Mouse (Mus musculus) small intestine, adult 2 months (tissue): ENCODE results near the gene 9630041A04Rik. TPM values are rescaled to one million over a fixed set of nuclear protein-coding genes. Genes with fewer than 3 reads are reported as not detected.

Experiments
- H3K27ac ChIP-seq: fragments of 200-500 bp; 2 replicates; pipeline ENCODE4 v1.5.1; 2012; ENCODE audit warnings: low read depth, low read length, control low read depth, inconsistent platforms; ENCODE audit not compliant: insufficient read depth
- H3K27me3 ChIP-seq: fragments of 200-500 bp; 2 replicates; pipeline ENCODE4 v1.6.1; 2012; ENCODE audit warnings: mild to moderate bottlenecking, moderate library complexity, low read length, inconsistent platforms; ENCODE audit not compliant: control insufficient read depth, insufficient read depth
- H3K36me3 ChIP-seq: fragments of 200-500 bp; 2 replicates; pipeline ENCODE4 v1.6.1; 2012; ENCODE audit warnings: mild to moderate bottlenecking, low read length, control low read depth, inconsistent platforms; ENCODE audit not compliant: control insufficient read depth, insufficient read depth
- H3K4me1 ChIP-seq: fragments of 200-500 bp; 2 replicates; pipeline ENCODE4 v1.6.1; 2012; ENCODE audit warnings: low read length, inconsistent platforms, mixed read lengths; ENCODE audit not compliant: control insufficient read depth, insufficient read depth, insufficient read length
- H3K4me3 ChIP-seq: fragments of 200-500 bp; 2 replicates; pipeline ENCODE4 v1.5.1; 2012; ENCODE audit warnings: low read depth, mild to moderate bottlenecking, control low read depth, inconsistent platforms, low read length, moderate library complexity
- CTCF ChIP-seq: fragments of 200-500 bp; IDR thresholded peaks from 2 replicates; pipeline ENCODE4 v1.5.1; 2012; ENCODE audit warnings: low read depth, mild to moderate bottlenecking, control low read depth, inconsistent platforms, low read length, moderate library complexity, mixed read lengths; ENCODE audit not compliant: insufficient replicate concordance, insufficient read length; ENCODE audit errors: extremely low read depth
- POLR2A ChIP-seq: fragments of 200-500 bp; IDR thresholded peaks from 2 replicates; pipeline ENCODE4 v1.6.1; 2012; ENCODE audit warnings: low read depth, mild to moderate bottlenecking, control low read depth, inconsistent platforms, low read length, moderate library complexity
- WGBS: fragments of 180-500 bp; shearing (Covaris S2); methylation state at CpG from one replicate; pipeline ENCODE4 v1.1.7; 2018; 5-methylcytosine and 5-hydroxymethylcytosine counted together
- polyA plus RNA-seq: library from polyadenylated mRNA; depleted of rRNA; stranded (reverse); fragments of >200 nt; gene quantifications from 2 replicates; pipeline ENCODE4 v1.2.3, GENCODE M21; 2012

9630041A04Rik gene
- polyA plus RNA-seq, 1 experiment, result not detected

GRCm38 (mm10) chr9:101862481-101863065 is 932 bp downstream of the 9630041A04Rik start:
- Histone ChIP-seq H3K4me3 (no peak overlapping the region), H3K4me1 (no peaks in the 10 kb centered on the region), H3K27me3 (no peaks in the 10 kb centered on the region), H3K36me3 (no peaks in the 10 kb centered on the region), H3K27ac (no peak overlapping the region)
- TF ChIP-seq POLR2A, result no peak
- WGBS, result 77% methylated on average over 12 of the region's 12 CpGs

GRCm38 (mm10) chr9:101863130-101863529 is 1.5 kb downstream of the 9630041A04Rik start:
- Histone ChIP-seq H3K27ac (no peak overlapping the region), H3K36me3 (no peaks in the 10 kb centered on the region), H3K4me1 (no peaks in the 10 kb centered on the region), H3K27me3 (no peaks in the 10 kb centered on the region), H3K4me3 (no peak overlapping the region)
- TF ChIP-seq POLR2A (no peak), CTCF (no peak)
- WGBS, result 68% methylated on average over 5 of the region's 5 CpGs

GRCm38 (mm10) chr9:101868593-101868992 is 7.0 kb downstream of the 9630041A04Rik start:
- no peak overlapping the region for H3K4me3 ChIP-seq
- H3K36me3 ChIP-seq, result no peaks in the 10 kb centered on the region
- 86% methylated on average over 6 of the region's 6 CpGs for WGBS
- H3K27me3 ChIP-seq, result no peaks in the 10 kb centered on the region
- no peaks in the 10 kb centered on the region for H3K4me1 ChIP-seq
- TF ChIP-seq CTCF (no peak), POLR2A (no peak)
- no peak overlapping the region for H3K27ac ChIP-seq

GRCm38 (mm10) chr9:101870034-101870433 is 8.4 kb downstream of the 9630041A04Rik start:
- no peaks in the 10 kb centered on the region for H3K4me1 ChIP-seq
- no peak overlapping the region for H3K27ac ChIP-seq
- H3K27me3 ChIP-seq, result no peaks in the 10 kb centered on the region
- 23% methylated on average over 4 of the region's 4 CpGs for WGBS
- no peak for TF ChIP-seq CTCF
- TF ChIP-seq POLR2A, result no peak
- no peaks in the 10 kb centered on the region for H3K36me3 ChIP-seq
- H3K4me3 ChIP-seq, result no peak overlapping the region

- 90% methylated on average over 1 of the region's 1 CpGs for WGBS
- Histone ChIP-seq H3K4me1 (no peaks in the 10 kb centered on the region), H3K27ac (no peak overlapping the region), H3K27me3 (no peaks in the 10 kb centered on the region), H3K36me3 (no peaks in the 10 kb centered on the region), H3K4me3 (no peak overlapping the region)
- TF ChIP-seq CTCF (no peak), POLR2A (no peak)
These were observed 13.7 kb downstream of the 9630041A04Rik start for GRCm38 (mm10) chr9:101875306-101875705.

- Histone ChIP-seq H3K27ac (no peak overlapping the region), H3K4me3 (no peak overlapping the region), H3K27me3 (no peaks in the 10 kb centered on the region), H3K36me3 (no peaks in the 10 kb centered on the region), H3K4me1 (no peaks in the 10 kb centered on the region)
- no peak for TF ChIP-seq POLR2A
- TF ChIP-seq CTCF, result no peak
- 62% methylated on average over 11 of the region's 11 CpGs for WGBS
These were observed 15.7 kb downstream of the 9630041A04Rik start for GRCm38 (mm10) chr9:101877109-101877987.

GRCm38 (mm10) chr9:101883295-101883694 is 21.7 kb downstream of the 9630041A04Rik start:
- WGBS, result 46% methylated on average over 2 of the region's 2 CpGs
- Histone ChIP-seq H3K27ac (no peak overlapping the region), H3K4me1 (no peaks in the 10 kb centered on the region), H3K36me3 (no peaks in the 10 kb centered on the region), H3K27me3 (no peaks in the 10 kb centered on the region), H3K4me3 (no peak overlapping the region)
- TF ChIP-seq CTCF (no peak), POLR2A (no peak)
